Mouse (Mus musculus): ENCODE measurements around the gene Uba3. TPM values are rescaled to one million over a fixed set of nuclear protein-coding genes. Genes with fewer than 3 reads are reported as not detected.

Uba3 gene
- polyA plus RNA-seq, 1 experiment from 2014 or later, result 83.5 TPM

GRCm38 (mm10) chr6:97210962-97211601 lies 5.6 kb upstream of the Uba3 start:
- peaks cover 7% of the 10 kb centered on the region; the same call in 1 of the 2 replicates for H3K4me1 ChIP-seq (ENCODE audit: insufficient read depth)
- no peaks in the 10 kb centered on the region for H3K9me3 ChIP-seq (ENCODE audit: low read depth, low read length)
- H3K27ac ChIP-seq (ENCODE audit: low read depth), result peak overlapping the region; percentile 58; the same call in 1 of the 2 replicates
- H3K27me3 ChIP-seq (ENCODE audit: insufficient read depth, low read length), result no peaks in the 10 kb centered on the region
- H3K4me3 ChIP-seq (ENCODE audit: low read depth, low read length), result peak overlapping the region; percentile 60
- peak overlapping the region; percentile 79 for H3K9ac ChIP-seq
- TF ChIP-seq CTCF (IDR thresholded peaks at IDR 0.05; ENCODE audit: low read depth), result no peak
- DNase-seq (peak; percentile 48), ATAC-seq (ENCODE audit: insufficient read depth) (peak; percentile 64)
- 1% methylated on average over 22 of the region's 22 CpGs for WGBS
- H3K4me2 ChIP-seq, result peak overlapping the region; percentile 89
- H3K36me3 ChIP-seq (ENCODE audit: insufficient read depth), result no peaks in the 10 kb centered on the region

- Histone ChIP-seq H3K4me2 (peak within 1 kb of the TSS; percentile 89), H3K4me3 (ENCODE audit: low read depth, low read length) (peak within 1 kb of the TSS; percentile 60), H3K27me3 (ENCODE audit: insufficient read depth, low read length) (no peaks in the 10 kb centered on the region), H3K36me3 (ENCODE audit: insufficient read depth) (no peaks in the 10 kb centered on the region), H3K9ac (peak within 1 kb of the TSS; percentile 79), H3K9me3 (ENCODE audit: low read depth, low read length) (no peaks in the 10 kb centered on the region), H3K4me1 (ENCODE audit: insufficient read depth) (peaks cover 7% of the 10 kb centered on the region; the same call in 1 of the 2 replicates), H3K27ac (ENCODE audit: low read depth) (peak within 1 kb of the TSS; percentile 58; the same call in 1 of the 2 replicates)
- peak; percentile 96 for DNase-seq
- TF ChIP-seq CTCF (IDR thresholded peaks at IDR 0.05; ENCODE audit: low read depth), result no peak
- ATAC-seq (ENCODE audit: insufficient read depth), result peak; percentile 83
- 8% methylated on average over 32 of the region's 32 CpGs for WGBS
Measured at GRCm38 (mm10) chr6:97210191-97210961, 4.9 kb upstream of the Uba3 start, which contains the start of gene Arl6ip5. Gene Arl6ip5 (plus strand): TSS chr6:97210689.

- Histone ChIP-seq H3K4me2 (no peak overlapping the region; the same call in 1 of the 2 replicates), H3K27me3 (ENCODE audit: insufficient read depth, low read length) (no peaks in the 10 kb centered on the region), H3K4me1 (ENCODE audit: insufficient read depth) (peaks cover 7% of the 10 kb centered on the region; the same call in 1 of the 2 replicates), H3K9me3 (ENCODE audit: low read depth, low read length) (no peaks in the 10 kb centered on the region), H3K4me3 (ENCODE audit: low read depth, low read length) (no peak overlapping the region), H3K27ac (ENCODE audit: low read depth) (no peak overlapping the region), H3K36me3 (ENCODE audit: insufficient read depth) (no peaks in the 10 kb centered on the region), H3K9ac (no peak overlapping the region)
- ATAC-seq (ENCODE audit: insufficient read depth) (no peak), DNase-seq (no peak)
- no peak for TF ChIP-seq CTCF (IDR thresholded peaks at IDR 0.05; ENCODE audit: low read depth)
- WGBS, result 80% methylated on average over 4 of the region's 4 CpGs
Measured at GRCm38 (mm10) chr6:97209751-97210150, 4.3 kb upstream of the Uba3 start.

GRCm38 (mm10) chr6:97209201-97209600 lies 3.8 kb upstream of the Uba3 start:
- TF ChIP-seq CTCF (IDR thresholded peaks at IDR 0.05; ENCODE audit: low read depth), result no peak
- DNase-seq (no peak), ATAC-seq (ENCODE audit: insufficient read depth) (no peak)
- Histone ChIP-seq H3K27ac (ENCODE audit: low read depth) (peak overlapping the region; percentile 25; the same call in 1 of the 2 replicates), H3K4me2 (no peak overlapping the region), H3K36me3 (ENCODE audit: insufficient read depth) (no peaks in the 10 kb centered on the region), H3K27me3 (ENCODE audit: insufficient read depth, low read length) (no peaks in the 10 kb centered on the region), H3K4me3 (ENCODE audit: low read depth, low read length) (no peak overlapping the region), H3K4me1 (ENCODE audit: insufficient read depth) (peaks cover 7% of the 10 kb centered on the region; the same call in 1 of the 2 replicates), H3K9ac (no peak overlapping the region), H3K9me3 (ENCODE audit: low read depth, low read length) (no peaks in the 10 kb centered on the region)
- 44% methylated on average over 3 of the region's 3 CpGs for WGBS

- Histone ChIP-seq H3K4me2 (no peak overlapping the region), H3K9me3 (ENCODE audit: low read depth, low read length) (no peaks in the 10 kb centered on the region), H3K27ac (ENCODE audit: low read depth) (peak overlapping the region; percentile 27), H3K4me3 (ENCODE audit: low read depth, low read length) (no peak overlapping the region), H3K9ac (no peak overlapping the region), H3K4me1 (ENCODE audit: insufficient read depth) (peaks cover 7% of the 10 kb centered on the region; the same call in 1 of the 2 replicates), H3K36me3 (ENCODE audit: insufficient read depth) (no peaks in the 10 kb centered on the region), H3K27me3 (ENCODE audit: insufficient read depth, low read length) (no peaks in the 10 kb centered on the region)
- TF ChIP-seq CTCF (IDR thresholded peaks at IDR 0.05; ENCODE audit: low read depth), result no peak
- ATAC-seq (ENCODE audit: insufficient read depth), result no peak
- 42% methylated on average over 3 of the region's 3 CpGs for WGBS
- DNase-seq, result peak; percentile 52
Measured at GRCm38 (mm10) chr6:97208406-97208805, 3.0 kb upstream of the Uba3 start.

GRCm38 (mm10) chr6:97207085-97207484 lies 1.6 kb upstream of the Uba3 start:
- ATAC-seq (ENCODE audit: insufficient read depth) (no peak), DNase-seq (no peak)
- Histone ChIP-seq H3K4me1 (ENCODE audit: insufficient read depth) (peaks cover 4% of the 10 kb centered on the region; the same call in 1 of the 2 replicates), H3K9me3 (ENCODE audit: low read depth, low read length) (no peaks in the 10 kb centered on the region), H3K4me3 (ENCODE audit: low read depth, low read length) (no peak overlapping the region), H3K27ac (ENCODE audit: low read depth) (no peak overlapping the region), H3K4me2 (no peak overlapping the region), H3K9ac (no peak overlapping the region), H3K27me3 (ENCODE audit: insufficient read depth, low read length) (no peaks in the 10 kb centered on the region), H3K36me3 (ENCODE audit: insufficient read depth) (no peaks in the 10 kb centered on the region)
- 65% methylated on average over 4 of the region's 4 CpGs for WGBS
- no peak for TF ChIP-seq CTCF (IDR thresholded peaks at IDR 0.05; ENCODE audit: low read depth)

GRCm38 (mm10) chr6:97204952-97205351 lies 495 bp downstream of the Uba3 start:
- H3K4me1 ChIP-seq (ENCODE audit: insufficient read depth), result no peaks in the 10 kb centered on the region
- peak overlapping the region; percentile 88 for H3K4me3 ChIP-seq (ENCODE audit: low read depth, low read length)
- H3K27me3 ChIP-seq (ENCODE audit: insufficient read depth, low read length), result no peaks in the 10 kb centered on the region
- peak overlapping the region; percentile 90 for H3K4me2 ChIP-seq
- no peak for TF ChIP-seq CTCF (IDR thresholded peaks at IDR 0.05; ENCODE audit: low read depth)
- H3K36me3 ChIP-seq (ENCODE audit: insufficient read depth), result 0 out of 2 replicates have a peak, but pooled peaks cover 6% of the 10 kb centered on the region
- ATAC-seq (ENCODE audit: insufficient read depth), result peak; percentile 57
- H3K9me3 ChIP-seq (ENCODE audit: low read depth, low read length), result no peaks in the 10 kb centered on the region
- WGBS, result under 1% methylated on average over 16 of the region's 16 CpGs
- peak overlapping the region; percentile 83 for H3K27ac ChIP-seq (ENCODE audit: low read depth)
- DNase-seq, result peak; percentile 36
- H3K9ac ChIP-seq, result peak overlapping the region; percentile 99
